Mouse (Mus musculus): ENCODE data around the gene Leng9. TPM values are rescaled to one million over a fixed set of nuclear protein-coding genes. Genes with fewer than 3 reads are reported as not detected.
"Not testable (repeated sequence)": the region's sequence is repeated elsewhere in the genome, so short reads cannot be mapped to it uniquely, and the experiment has no call there.

The Leng9 gene
- polyA plus RNA-seq, 1 experiment = 11.5 TPM

DNA sequence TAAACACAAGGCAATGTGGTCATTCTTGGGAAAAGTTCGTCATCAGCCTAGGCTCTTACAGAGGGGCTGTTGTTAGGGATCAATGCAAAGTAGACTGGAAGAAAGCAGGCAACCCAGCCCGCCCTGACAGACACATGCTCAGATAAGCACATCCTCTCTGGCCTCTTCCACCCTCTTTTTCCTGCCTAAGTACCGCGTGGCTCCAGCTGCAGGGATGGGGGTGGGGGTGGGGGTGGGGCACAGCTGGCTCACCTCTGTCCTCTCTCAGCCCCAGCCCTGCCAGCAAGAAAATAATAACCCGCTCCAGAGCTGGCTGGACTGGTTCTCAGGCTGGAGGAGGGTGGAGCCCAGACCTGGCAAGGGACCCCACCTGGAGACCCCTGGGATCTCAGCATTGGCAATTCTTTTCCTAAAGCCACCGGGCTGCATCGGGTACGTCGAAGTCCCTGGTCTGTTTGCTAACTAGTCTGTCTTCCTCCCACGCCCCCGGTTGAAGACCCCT, 13.4 kb upstream of the Leng9 start:
- no peak for TF ChIP-seq CTCF (IDR thresholded peaks at IDR 0.05; ENCODE audit: borderline replicate concordance, control insufficient read depth, extremely low read depth, insufficient read depth, low read length, poor library complexity)
- no peak for TF ChIP-seq POLR2A (IDR thresholded peaks at IDR 0.05; ENCODE audit: control insufficient read depth, extremely low read depth, insufficient read depth, low read length, poor library complexity)
- no peak overlapping the region for H3K4me3 ChIP-seq (ENCODE audit: control insufficient read depth, insufficient read depth, low read length)
- H3K27ac ChIP-seq (ENCODE audit: control insufficient read depth, insufficient read depth, low read length) = no peak overlapping the region
- no peaks in the 10 kb centered on the region for H3K36me3 ChIP-seq (ENCODE audit: control insufficient read depth, insufficient read depth, low read length)
- H3K27me3 ChIP-seq (ENCODE audit: control insufficient read depth, insufficient read depth, low read length) = no peaks in the 10 kb centered on the region
- no peak for DNase-seq
- H3K4me1 ChIP-seq (replicated peaks; ENCODE audit: control insufficient read depth, insufficient read depth, low read length) = no peaks in the 10 kb centered on the region
- 13% methylated on average over 11 of the region's 11 CpGs for WGBS

GRCm38 (mm10) chr7:4161596-4161995, 11.4 kb upstream of the Leng9 start:
- H3K27me3 ChIP-seq (ENCODE audit: control insufficient read depth, insufficient read depth, low read length); DNase-seq; H3K27ac ChIP-seq (ENCODE audit: control insufficient read depth, insufficient read depth, low read length); H3K4me1 ChIP-seq (replicated peaks; ENCODE audit: control insufficient read depth, insufficient read depth, low read length); H3K36me3 ChIP-seq (ENCODE audit: control insufficient read depth, insufficient read depth, low read length); H3K4me3 ChIP-seq (ENCODE audit: control insufficient read depth, insufficient read depth, low read length): not testable (repeated sequence)
- WGBS = 98% methylated on average over 4 of the region's 4 CpGs

GRCm38 (mm10) chr7:4154976-4155375, 4.8 kb upstream of the Leng9 start:
- peaks cover 9% of the 10 kb centered on the region for H3K4me1 ChIP-seq (replicated peaks; ENCODE audit: control insufficient read depth, insufficient read depth, low read length)
- no peak for TF ChIP-seq POLR2A (IDR thresholded peaks at IDR 0.05; ENCODE audit: control insufficient read depth, extremely low read depth, insufficient read depth, low read length, poor library complexity)
- no peak for TF ChIP-seq CTCF (IDR thresholded peaks at IDR 0.05; ENCODE audit: borderline replicate concordance, control insufficient read depth, extremely low read depth, insufficient read depth, low read length, poor library complexity)

DNA sequence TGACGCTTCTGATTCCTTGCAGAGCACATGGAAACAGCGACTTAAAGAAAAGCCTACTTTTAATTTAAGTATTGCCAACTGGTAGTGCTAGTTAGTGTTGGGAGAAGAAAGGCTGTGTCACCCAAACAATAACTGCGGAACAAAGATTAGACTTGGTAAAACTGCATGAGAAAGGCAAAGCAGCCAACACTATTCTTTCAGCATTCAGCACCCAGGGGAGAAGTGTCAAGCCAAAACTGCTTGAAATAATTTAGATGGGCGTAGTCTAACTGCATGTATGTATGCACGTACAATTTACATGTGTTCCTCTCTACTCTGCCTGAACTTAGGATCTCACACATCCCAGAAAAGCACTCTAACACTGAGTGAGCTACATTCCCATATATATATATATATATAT, 4.2 kb upstream of the Leng9 start:
- DNase-seq = no peak
- H3K36me3 ChIP-seq (ENCODE audit: control insufficient read depth, insufficient read depth, low read length) = no peaks in the 10 kb centered on the region
- whole genome bisulfite sequencing = 89% methylated on average over 5 of the region's 5 CpGs
- peaks cover 10% of the 10 kb centered on the region for H3K4me1 ChIP-seq (replicated peaks; ENCODE audit: control insufficient read depth, insufficient read depth, low read length)
- TF ChIP-seq CTCF (IDR thresholded peaks at IDR 0.05; ENCODE audit: borderline replicate concordance, control insufficient read depth, extremely low read depth, insufficient read depth, low read length, poor library complexity) (no peak), POLR2A (IDR thresholded peaks at IDR 0.05; ENCODE audit: control insufficient read depth, extremely low read depth, insufficient read depth, low read length, poor library complexity) (no peak)
- H3K4me3 ChIP-seq (ENCODE audit: control insufficient read depth, insufficient read depth, low read length) = no peak overlapping the region
- peaks cover 13% of the 10 kb centered on the region; the same call in 1 of the 2 replicates for H3K27me3 ChIP-seq (ENCODE audit: control insufficient read depth, insufficient read depth, low read length)
- no peak overlapping the region for H3K27ac ChIP-seq (ENCODE audit: control insufficient read depth, insufficient read depth, low read length)

More at GRCm38 (mm10) chr7:4154976-4155375, 4.8 kb upstream of the Leng9 start:
- no peaks in the 10 kb centered on the region for H3K36me3 ChIP-seq (ENCODE audit: control insufficient read depth, insufficient read depth, low read length)
- H3K27me3 ChIP-seq (ENCODE audit: control insufficient read depth, insufficient read depth, low read length) = peaks cover 13% of the 10 kb centered on the region; the same call in 1 of the 2 replicates
- H3K4me3 ChIP-seq (ENCODE audit: control insufficient read depth, insufficient read depth, low read length) = no peak overlapping the region
- no peak overlapping the region for H3K27ac ChIP-seq (ENCODE audit: control insufficient read depth, insufficient read depth, low read length)
- DNase-seq = no peak
- 89% methylated on average over 4 of the region's 4 CpGs for WGBS

DNA sequence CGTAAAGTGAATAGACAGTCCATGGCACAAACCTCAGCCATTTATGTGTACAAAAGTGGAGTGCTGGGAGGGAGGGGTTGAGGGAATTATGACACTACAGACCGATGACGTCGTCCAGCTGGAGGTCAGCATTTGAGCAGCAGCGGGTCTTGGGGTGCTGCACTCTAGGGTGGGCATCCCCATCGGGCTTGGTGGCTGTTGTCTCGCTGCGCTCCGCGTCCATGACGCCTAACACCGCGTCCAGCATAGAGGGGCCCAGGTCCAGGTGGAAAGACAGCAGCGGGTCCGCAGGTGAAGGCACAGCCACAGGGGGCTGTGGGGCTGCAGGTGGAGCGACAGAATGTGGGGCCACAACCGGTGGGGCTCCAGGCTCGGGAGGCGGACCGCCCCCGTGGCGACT, 1.1 kb upstream of the Leng9 start:
- whole genome bisulfite sequencing = 19% methylated on average over 22 of the region's 22 CpGs
- peaks cover 18% of the 10 kb centered on the region for H3K4me1 ChIP-seq (replicated peaks; ENCODE audit: control insufficient read depth, insufficient read depth, low read length)
- TF ChIP-seq POLR2A (IDR thresholded peaks at IDR 0.05; ENCODE audit: control insufficient read depth, extremely low read depth, insufficient read depth, low read length, poor library complexity) (no peak), CTCF (IDR thresholded peaks at IDR 0.05; ENCODE audit: borderline replicate concordance, control insufficient read depth, extremely low read depth, insufficient read depth, low read length, poor library complexity) (no peak)
- peaks cover 11% of the 10 kb centered on the region; the same call in 1 of the 2 replicates for H3K36me3 ChIP-seq (ENCODE audit: control insufficient read depth, insufficient read depth, low read length)
- DNase-seq = no peak
- H3K27ac ChIP-seq (ENCODE audit: control insufficient read depth, insufficient read depth, low read length) = no peak overlapping the region
- H3K4me3 ChIP-seq (ENCODE audit: control insufficient read depth, insufficient read depth, low read length) = no peak overlapping the region
- H3K27me3 ChIP-seq (ENCODE audit: control insufficient read depth, insufficient read depth, low read length) = peaks cover 13% of the 10 kb centered on the region; the same call in 1 of the 2 replicates

DNA sequence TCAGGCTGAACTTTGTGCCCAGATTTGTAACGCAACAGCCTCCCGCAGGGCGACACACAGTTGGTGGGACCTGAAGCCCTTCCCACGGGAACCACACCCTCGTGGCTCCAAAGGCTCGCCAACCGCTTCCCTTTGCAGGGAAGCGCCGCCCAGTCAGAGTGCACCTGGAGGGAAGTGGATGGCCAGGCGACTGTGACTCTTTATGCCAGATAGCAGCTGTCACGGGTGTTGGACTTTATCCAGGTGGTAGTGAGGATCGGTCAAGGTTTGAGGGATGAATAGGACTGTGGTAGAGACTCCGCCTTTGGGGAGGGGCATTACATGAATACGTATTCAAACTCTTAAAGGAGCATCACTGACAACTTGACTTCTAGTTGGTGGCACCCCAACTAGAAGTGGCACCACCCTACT, 642 bp upstream of the Leng9 start:
- no peak overlapping the region for H3K27ac ChIP-seq (ENCODE audit: control insufficient read depth, insufficient read depth, low read length)
- WGBS = 2% methylated on average over 14 of the region's 14 CpGs
- H3K4me1 ChIP-seq (replicated peaks; ENCODE audit: control insufficient read depth, insufficient read depth, low read length) = peaks cover 18% of the 10 kb centered on the region
- TF ChIP-seq POLR2A (IDR thresholded peaks at IDR 0.05; ENCODE audit: control insufficient read depth, extremely low read depth, insufficient read depth, low read length, poor library complexity) = no peak
- no peak for TF ChIP-seq CTCF (IDR thresholded peaks at IDR 0.05; ENCODE audit: borderline replicate concordance, control insufficient read depth, extremely low read depth, insufficient read depth, low read length, poor library complexity)
- peak overlapping the region; percentile 29 for H3K4me3 ChIP-seq (ENCODE audit: control insufficient read depth, insufficient read depth, low read length)
- no peak for DNase-seq
- H3K27me3 ChIP-seq (ENCODE audit: control insufficient read depth, insufficient read depth, low read length) = peaks cover 13% of the 10 kb centered on the region; the same call in 1 of the 2 replicates
- peaks cover 16% of the 10 kb centered on the region; the same call in 1 of the 2 replicates for H3K36me3 ChIP-seq (ENCODE audit: control insufficient read depth, insufficient read depth, low read length)

Measured in thymus, adult 2 months (tissue).